Mouse (Mus musculus): ENCODE results near the gene Mbtps2.

- peak; percentile 64 for TF ChIP-seq POLR2A (IDR thresholded peaks at IDR 0.05; ENCODE audit: insufficient read length, low read depth)
- TF ChIP-seq MAX (IDR thresholded peaks at IDR 0.05; ENCODE audit: low read depth), result no peak
- TF ChIP-seq POLR2AphosphoS2 (IDR thresholded peaks at IDR 0.05; ENCODE audit: insufficient read length, low read depth), result peak; percentile 51
- no peak for TF ChIP-seq MYOG (IDR thresholded peaks at IDR 0.05; ENCODE audit: control insufficient read depth in 1 of 3, insufficient read depth in 1 of 3, insufficient read length in 2 of 3, low read depth in 2 of 3)
- no peak for TF ChIP-seq MYOD1 (IDR thresholded peaks at IDR 0.05; ENCODE audit: control insufficient read depth in 1 of 3, insufficient read length in 2 of 3, low read depth in 2 of 3)
- no peak for TF ChIP-seq TCF12 (IDR thresholded peaks at IDR 0.05; ENCODE audit: insufficient read depth, poor library complexity, severe bottlenecking)
- TF ChIP-seq USF1 (IDR thresholded peaks at IDR 0.05; ENCODE audit: low read depth), result no peak
- TF ChIP-seq TCF3 (IDR thresholded peaks at IDR 0.05; ENCODE audit: insufficient read length, low read depth), result no peak
- no peak for TF ChIP-seq CEBPB (IDR thresholded peaks at IDR 0.05; ENCODE audit: insufficient read depth, poor library complexity, severe bottlenecking)
- no peak for TF ChIP-seq E2F4 (IDR thresholded peaks at IDR 0.05; ENCODE audit: insufficient read depth)
- no peak for TF ChIP-seq SRF (IDR thresholded peaks at IDR 0.05; ENCODE audit: control insufficient read depth, insufficient read length, low read depth)
Measured at GRCm38 (mm10) chrX:157491944-157492726, 106.4 kb downstream of the Mbtps2 start, which contains the start of gene Sms.
